Comparison of ENCODE assay signal across 9 mouse cellular contexts in the genomic region with DNA sequence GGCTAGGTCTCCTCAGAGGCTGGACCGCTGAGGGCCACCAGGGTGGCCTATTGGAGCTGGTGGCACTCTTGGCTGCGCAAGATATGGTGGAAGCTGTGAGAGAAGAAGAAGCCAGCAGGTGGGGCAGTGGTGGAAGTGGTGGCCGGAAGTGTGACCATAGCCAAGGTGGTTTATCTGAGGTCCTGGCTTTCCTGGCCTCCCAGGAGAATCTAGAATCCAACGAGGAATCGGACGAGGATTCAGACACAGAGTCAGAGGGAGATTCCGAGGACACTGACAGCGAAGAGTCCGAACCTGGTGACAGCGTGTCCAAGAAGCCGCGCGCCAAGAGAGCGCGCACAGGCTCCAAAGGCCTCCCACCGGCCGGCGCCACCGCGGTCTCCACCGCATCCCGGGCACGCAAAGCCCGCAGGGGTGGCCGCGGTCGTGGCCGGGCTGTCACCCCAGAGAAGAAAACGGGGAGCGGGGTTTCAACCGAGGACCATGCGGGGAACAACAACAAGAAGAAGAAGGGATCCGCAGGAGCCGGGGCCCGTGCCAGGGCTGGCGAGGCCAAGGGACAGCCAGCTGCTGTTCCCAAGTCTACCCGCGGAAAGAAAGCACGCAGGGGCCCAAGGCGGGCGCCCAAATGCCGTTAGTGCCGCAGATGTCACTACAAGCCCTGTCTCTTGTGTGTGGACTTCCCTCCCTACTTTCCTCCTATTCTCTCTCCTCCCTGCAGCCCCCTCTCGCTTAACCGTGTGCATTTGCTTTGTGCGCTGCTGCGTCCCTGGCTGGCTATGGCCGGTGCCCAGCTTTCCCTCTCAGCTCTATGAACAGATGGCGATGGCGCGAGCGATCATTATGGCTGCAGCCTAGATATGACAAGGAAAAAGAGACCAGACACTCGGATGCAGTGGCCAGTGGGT. TPM values are rescaled to one million over a fixed set of nuclear protein-coding genes. Genes with fewer than 3 reads are reported as not detected.
DNase-seq lines count a peak whose midpoint lies in the region; ATAC-seq lines count a peak whose summit lies in the region.
"Had no signal": no experiment of that assay in that cellular context is flagged by ENCODE, and none has a peak within 500 bp of the region (broad histone marks: within the 10 kb centered on the region; RNA-seq: fewer than 3 reads in every experiment).

No protein-coding gene starts in this region.

- H3K36me3 ChIP-seq in forebrain, embryonic 13.5 days (ENCODE audit: poor library complexity, severe bottlenecking), result no peaks in the 10 kb centered on the region
- H3K36me3 ChIP-seq in intestine, embryonic 15.5 days, result no peaks in the 10 kb centered on the region
- no peaks in the 10 kb centered on the region for H3K36me3 ChIP-seq in neural tube, embryonic 12.5 days

- peak overlapping the region; percentile 80 for H3K27ac ChIP-seq in forebrain, embryonic 13.5 days
- H3K27ac ChIP-seq in intestine, embryonic 15.5 days, result no peak overlapping the region
- no peak overlapping the region; the same call in 1 of the 2 replicates for H3K27ac ChIP-seq in neural tube, embryonic 12.5 days

- H3K4me1 ChIP-seq in forebrain, embryonic 13.5 days, result peaks cover 78% of the 10 kb centered on the region
- H3K4me1 ChIP-seq in intestine, embryonic 15.5 days (replicated peaks), result peaks cover 51% of the 10 kb centered on the region
- peaks cover 52% of the 10 kb centered on the region for H3K4me1 ChIP-seq in neural tube, embryonic 12.5 days

- peak overlapping the region; percentile 84 for H3K9ac ChIP-seq in forebrain, embryonic 13.5 days
- peak overlapping the region; percentile 35 for H3K9ac ChIP-seq in intestine, embryonic 15.5 days
- H3K9ac ChIP-seq in neural tube, embryonic 12.5 days, result peak overlapping the region; percentile 68

- peak; percentile 42 for DNase-seq in kidney, postnatal 10 days
- DNase-seq in kidney, adult 11 months, result no peak
- peak; percentile 79 for DNase-seq in brain, adult 2 months (ENCODE audit: low read depth, low spot score)
- no peak for DNase-seq in spleen, postnatal 14 days (ENCODE audit: low spot score in 2 of 2)

- H3K4me2 ChIP-seq in forebrain, embryonic 13.5 days, result peak overlapping the region; percentile 86
- peak overlapping the region; percentile 92 for H3K4me2 ChIP-seq in intestine, embryonic 15.5 days (replicated peaks)
- H3K4me2 ChIP-seq in neural tube, embryonic 12.5 days (replicated peaks), result peak overlapping the region; percentile 64

- peaks cover 44% of the 10 kb centered on the region for H3K27me3 ChIP-seq in forebrain, embryonic 13.5 days
- H3K27me3 ChIP-seq in intestine, embryonic 15.5 days (replicated peaks), result peaks cover 39% of the 10 kb centered on the region
- H3K27me3 ChIP-seq in neural tube, embryonic 12.5 days (replicated peaks), result peaks cover 49% of the 10 kb centered on the region
- H3K27me3 ChIP-seq: Patski had no signal

- 2% methylated on average over 52 of the region's 53 CpGs for WGBS in forebrain, embryonic 13.5 days
- WGBS in intestine, embryonic 15.5 days, result 12% methylated on average over 53 of the region's 53 CpGs
- WGBS in neural tube, embryonic 12.5 days, result 1% methylated on average over 53 of the region's 53 CpGs

- ATAC-seq in forebrain, embryonic 13.5 days, result no peak
- ATAC-seq in intestine, embryonic 15.5 days, result no peak
- ATAC-seq in neural tube, embryonic 12.5 days (ENCODE audit: low FRiP score, low read depth), result no peak
- ATAC-seq in inflammation-experienced regulatory T-cells, adult 6 months, result no peak
- ATAC-seq: Patski had no signal

- H3K4me3 ChIP-seq in forebrain, embryonic 13.5 days, result peak overlapping the region; percentile 64
- H3K4me3 ChIP-seq in intestine, embryonic 15.5 days (replicated peaks), result peak overlapping the region; percentile 35
- H3K4me3 ChIP-seq in neural tube, embryonic 12.5 days, result peak overlapping the region; percentile 69

- no peaks in the 10 kb centered on the region for H3K9me3 ChIP-seq in forebrain, embryonic 13.5 days (replicated peaks)
- H3K9me3 ChIP-seq in intestine, embryonic 15.5 days, result no peaks in the 10 kb centered on the region
- no peaks in the 10 kb centered on the region for H3K9me3 ChIP-seq in neural tube, embryonic 12.5 days

RNA-seq across cellular contexts. Expression of a gene that starts 2.2 kb away (rescaled TPM):
- 59.5 and 78.0 TPM in 2 replicates for polyA plus RNA-seq in forebrain, embryonic 13.5 days (2015; fragmentation: Nextera tagmentation; extraction: Ambion mirVana)
- polyA plus RNA-seq in intestine, embryonic 15.5 days (2015; fragmentation: Nextera tagmentation; extraction: Ambion mirVana), result 8.1 and 8.3 TPM in 2 replicates
- polyA plus RNA-seq in neural tube, embryonic 12.5 days (2016; fragmentation: Nextera tagmentation; extraction: Ambion mirVana), result 40.2 and 47.5 TPM in 2 replicates
- not detected for polyA plus RNA-seq in inflammation-experienced regulatory T-cells, adult 6 months (2017; shearing (Covaris generic))

RNA-seq across cellular contexts. Expression of a gene that starts 12.8 kb away (rescaled TPM):
- polyA plus RNA-seq in forebrain, embryonic 13.5 days (2015; fragmentation: Nextera tagmentation; extraction: Ambion mirVana), result 37.0 and 40.8 TPM in 2 replicates
- polyA plus RNA-seq in intestine, embryonic 15.5 days (2015; fragmentation: Nextera tagmentation; extraction: Ambion mirVana), result 3.0 and 3.1 TPM in 2 replicates
- polyA plus RNA-seq in neural tube, embryonic 12.5 days (2016; fragmentation: Nextera tagmentation; extraction: Ambion mirVana), result 25.6 and 26.2 TPM in 2 replicates
- not detected for polyA plus RNA-seq in inflammation-experienced regulatory T-cells, adult 6 months (2017; shearing (Covaris generic))
- polyA plus RNA-seq: Patski had no signal

RNA-seq across cellular contexts. Expression of a gene that starts 22.8 kb away (rescaled TPM):
- polyA plus RNA-seq in forebrain, embryonic 13.5 days (2015; fragmentation: Nextera tagmentation; extraction: Ambion mirVana), result 271 and 296 TPM in 2 replicates
- 137 and 140 TPM in 2 replicates for polyA plus RNA-seq in intestine, embryonic 15.5 days (2015; fragmentation: Nextera tagmentation; extraction: Ambion mirVana)
- polyA plus RNA-seq in neural tube, embryonic 12.5 days (2016; fragmentation: Nextera tagmentation; extraction: Ambion mirVana), result 213 and 232 TPM in 2 replicates
- polyA plus RNA-seq in inflammation-experienced regulatory T-cells, adult 6 months (2017; shearing (Covaris generic)), result 100 to 1,000 TPM in 2 of 3 experiments, 10 to 100 TPM in 1; 51.8 to 255 (median 105) TPM

RNA-seq across cellular contexts. Expression of a gene that starts 36.2 kb away (rescaled TPM):
- polyA plus RNA-seq in forebrain, embryonic 13.5 days (2015; fragmentation: Nextera tagmentation; extraction: Ambion mirVana), result 2.5 and 3.0 TPM in 2 replicates
- polyA plus RNA-seq in intestine, embryonic 15.5 days (2015; fragmentation: Nextera tagmentation; extraction: Ambion mirVana), result 0.28 and 0.44 TPM in 2 replicates
- 1.5 and 2.0 TPM in 2 replicates for polyA plus RNA-seq in neural tube, embryonic 12.5 days (2016; fragmentation: Nextera tagmentation; extraction: Ambion mirVana)
- polyA plus RNA-seq in inflammation-experienced regulatory T-cells, adult 6 months (2017; shearing (Covaris generic)), result 1 to 10 TPM; 3.7 to 5.7 (median 5.2) TPM

RNA-seq across cellular contexts. Expression of a gene that starts 40.4 kb away (rescaled TPM):
- 0.14 and 0.37 TPM in 2 replicates for polyA plus RNA-seq in forebrain, embryonic 13.5 days (2015; fragmentation: Nextera tagmentation; extraction: Ambion mirVana)
- 2.8 and 3.0 TPM in 2 replicates for polyA plus RNA-seq in intestine, embryonic 15.5 days (2015; fragmentation: Nextera tagmentation; extraction: Ambion mirVana)
- 1.5 and 3.0 TPM in 2 replicates for polyA plus RNA-seq in neural tube, embryonic 12.5 days (2016; fragmentation: Nextera tagmentation; extraction: Ambion mirVana)
- polyA plus RNA-seq in inflammation-experienced regulatory T-cells, adult 6 months (2017; shearing (Covaris generic)), result 1 to 10 TPM; 4.3 to 8.2 (median 7.1) TPM
- polyA plus RNA-seq: Patski had no signal

Comparison
In these comparisons a context has a peak if more than half of its experiments do, and no peak if none do; other contexts are left out.
1. DNase-seq: peak in kidney, postnatal 10 days (single experiment) and brain, adult 2 months (single experiment); none in kidney, adult 11 months (single experiment) and spleen, postnatal 14 days (0 of 2).
2. Peak in every context shown above with its lines, with median percentiles within 50 percentile points of each other: H3K4me2 ChIP-seq, H3K4me3 ChIP-seq and H3K9ac ChIP-seq.